Mouse (Mus musculus) testis, adult 2 months (tissue): ENCODE measurements at regions not wholly inside any gene's neighbourhood (a gene's known extent, or its start where the extent isn't known, plus 50 kb on each side); places are given as distances from the start of the nearest gene placed in this dataset.

Experiments used
- H3K27ac ChIP-seq: fragments of 200-500 bp; 2 replicates; pipeline ENCODE4 v1.5.1; 2012; ENCODE audit warnings: low read depth, low read length; ENCODE audit not compliant: control insufficient read depth, insufficient read depth
- H3K27me3 ChIP-seq: fragments of 200-500 bp; 2 replicates; pipeline ENCODE4 v1.6.1; 2012; ENCODE audit warnings: mild to moderate bottlenecking, low read length, moderate library complexity; ENCODE audit not compliant: control insufficient read depth, insufficient read depth
- H3K36me3 ChIP-seq: fragments of 200-500 bp; 2 replicates; pipeline ENCODE4 v1.6.1; 2012; ENCODE audit warnings: mild to moderate bottlenecking, low read length; ENCODE audit not compliant: control insufficient read depth, insufficient read depth
- H3K4me1 ChIP-seq: fragments of 200-500 bp; 2 replicates; pipeline ENCODE4 v1.6.1; 2012; ENCODE audit warnings: low read length; ENCODE audit not compliant: control insufficient read depth, insufficient read depth
- H3K4me3 ChIP-seq: fragments of 200-500 bp; 2 replicates; pipeline ENCODE4 v1.5.1; 2012; ENCODE audit warnings: low read depth, mild to moderate bottlenecking, low read length, moderate library complexity, mixed read lengths; ENCODE audit not compliant: control insufficient read depth
- CTCF ChIP-seq: fragments of 200-500 bp; IDR thresholded peaks from 2 replicates; pipeline ENCODE4 v1.5.1; 2012; ENCODE audit warnings: low read depth, mild to moderate bottlenecking, inconsistent platforms, low read length, moderate library complexity; ENCODE audit not compliant: control insufficient read depth, insufficient read depth, insufficient replicate concordance
- POLR2A ChIP-seq: fragments of 200-500 bp; IDR thresholded peaks from 2 replicates; pipeline ENCODE4 v1.6.1; 2012; ENCODE audit warnings: low read depth, mild to moderate bottlenecking, inconsistent platforms, low read length, moderate library complexity; ENCODE audit not compliant: control insufficient read depth

DNA sequence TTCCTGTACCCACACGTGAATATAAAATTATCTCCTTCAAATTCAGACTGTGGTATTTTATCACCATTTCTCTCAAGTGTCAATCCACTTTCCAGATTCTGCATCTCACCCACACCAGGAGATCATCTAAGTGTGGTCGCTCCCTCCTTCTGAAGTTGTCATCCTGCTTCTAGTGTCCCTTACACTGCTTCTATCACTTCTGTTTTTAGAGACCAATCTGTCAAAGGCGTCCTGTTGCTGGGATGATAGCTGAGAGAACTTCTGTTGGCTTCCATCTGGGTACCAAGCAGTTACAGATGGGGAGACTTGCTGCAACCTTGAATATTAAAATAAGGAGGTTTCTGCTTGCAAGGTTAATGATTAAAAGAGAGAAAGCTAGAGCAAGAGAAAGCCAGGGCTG lies 1111.2 kb upstream of the Lrrc6 start:
- TF ChIP-seq CTCF, result no peak
- TF ChIP-seq POLR2A, result no peak

GRCm38 (mm10) chr15:67598426-67598825 lies 1097.7 kb upstream of the Lrrc6 start:
- Histone ChIP-seq H3K27ac (no peak overlapping the region), H3K36me3 (no peaks in the 10 kb centered on the region), H3K4me3 (no peak overlapping the region), H3K4me1 (no peaks in the 10 kb centered on the region), H3K27me3 (no peaks in the 10 kb centered on the region)
- TF ChIP-seq POLR2A, result no peak
- TF ChIP-seq CTCF, result no peak

More for the DNA sequence above, 1111.2 kb upstream of the Lrrc6 start:
- H3K27me3 ChIP-seq, result no peaks in the 10 kb centered on the region
- no peak overlapping the region for H3K4me3 ChIP-seq
- H3K27ac ChIP-seq, result no peak overlapping the region
- H3K4me1 ChIP-seq, result no peaks in the 10 kb centered on the region
- H3K36me3 ChIP-seq, result no peaks in the 10 kb centered on the region

DNA sequence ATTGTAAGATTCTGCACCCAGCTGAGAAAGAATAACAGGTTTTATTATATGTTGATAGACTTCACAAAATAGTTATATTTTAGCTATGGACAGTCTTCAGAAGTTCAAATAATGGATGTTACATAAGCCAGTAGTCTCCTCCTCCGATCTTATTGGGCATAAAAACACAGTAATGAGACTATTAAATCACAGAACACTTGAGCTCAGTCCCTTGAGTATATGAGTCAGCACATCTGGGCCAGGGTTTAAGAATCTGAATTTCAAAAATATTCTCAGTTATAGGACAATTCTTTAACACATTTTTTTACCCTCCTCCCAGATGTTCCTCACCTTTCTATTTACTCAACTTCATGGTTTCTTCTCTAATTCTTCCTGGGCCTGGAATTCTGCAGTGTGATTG lies 1075.9 kb upstream of the Lrrc6 start:
- Histone ChIP-seq H3K27me3 (no peaks in the 10 kb centered on the region), H3K27ac (no peak overlapping the region), H3K4me1 (no peaks in the 10 kb centered on the region), H3K4me3 (no peak overlapping the region), H3K36me3 (no peaks in the 10 kb centered on the region)
- TF ChIP-seq POLR2A (no peak), CTCF (no peak)

- Histone ChIP-seq H3K4me1 (no peaks in the 10 kb centered on the region), H3K4me3 (no peak overlapping the region), H3K27me3 (no peaks in the 10 kb centered on the region), H3K27ac (no peak overlapping the region), H3K36me3 (no peaks in the 10 kb centered on the region)
- TF ChIP-seq CTCF, result no peak
- no peak for TF ChIP-seq POLR2A
Measured at GRCm38 (mm10) chr15:67571614-67572013, 1070.9 kb upstream of the Lrrc6 start.

- Histone ChIP-seq H3K27me3 (no peaks in the 10 kb centered on the region), H3K27ac (no peak overlapping the region), H3K36me3 (no peaks in the 10 kb centered on the region), H3K4me1 (no peaks in the 10 kb centered on the region), H3K4me3 (no peak overlapping the region)
- TF ChIP-seq POLR2A, result no peak
- no peak for TF ChIP-seq CTCF
Measured at GRCm38 (mm10) chr15:67557304-67557703, 1056.6 kb upstream of the Lrrc6 start.

DNA sequence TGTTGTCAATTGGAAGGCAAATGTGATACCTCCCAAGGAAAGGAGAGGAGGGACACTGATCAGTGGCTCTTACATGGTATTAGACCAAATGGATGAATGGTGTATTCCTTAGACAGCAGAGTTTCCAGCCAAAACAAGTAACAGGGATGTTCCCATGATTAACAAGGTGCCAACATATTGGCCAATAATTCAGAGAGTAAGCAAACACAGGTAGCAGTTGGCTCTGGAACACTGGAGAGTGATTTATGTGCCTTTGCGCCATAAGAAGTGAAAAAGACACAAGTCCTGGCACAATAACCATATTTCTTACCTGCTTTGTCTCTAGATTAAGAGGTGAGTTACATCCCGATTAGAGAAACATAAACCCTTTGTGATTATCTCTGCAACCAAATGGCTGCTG lies 1051.2 kb upstream of the Lrrc6 start:
- no peaks in the 10 kb centered on the region for H3K4me1 ChIP-seq
- H3K4me3 ChIP-seq, result no peak overlapping the region
- no peaks in the 10 kb centered on the region for H3K36me3 ChIP-seq
- TF ChIP-seq POLR2A (no peak), CTCF (no peak)
- H3K27ac ChIP-seq, result no peak overlapping the region
- H3K27me3 ChIP-seq, result no peaks in the 10 kb centered on the region

- H3K4me1 ChIP-seq, result no peaks in the 10 kb centered on the region
- no peaks in the 10 kb centered on the region for H3K36me3 ChIP-seq
- TF ChIP-seq POLR2A (no peak), CTCF (no peak)
- H3K27ac ChIP-seq, result no peak overlapping the region
- H3K27me3 ChIP-seq, result no peaks in the 10 kb centered on the region
- no peak overlapping the region for H3K4me3 ChIP-seq
Measured at GRCm38 (mm10) chr15:67546896-67547400, 1046.2 kb upstream of the Lrrc6 start.

- TF ChIP-seq CTCF (no peak), POLR2A (no peak)
- Histone ChIP-seq H3K4me3 (no peak overlapping the region), H3K4me1 (no peaks in the 10 kb centered on the region), H3K27ac (no peak overlapping the region), H3K27me3 (no peaks in the 10 kb centered on the region), H3K36me3 (no peaks in the 10 kb centered on the region)
Measured at GRCm38 (mm10) chr15:67545745-67546144, 1045.0 kb upstream of the Lrrc6 start.
